Mouse (Mus musculus) MEL (cell line): ENCODE results near the gene Tnfrsf25. TPM values are rescaled to one million over a fixed set of nuclear protein-coding genes. Genes with fewer than 3 reads are reported as not detected.

Experiments used
- DNase-seq: peaks from one replicate; pipeline ENCODE4 v3.0.0; 2011; ENCODE audit warnings: low read depth, low spot score
- H3K27ac ChIP-seq: 2 replicates; pipeline ENCODE4 v1.5.1; 2012; ENCODE audit warnings: low read depth, mild to moderate bottlenecking, control low read depth, low read length, moderate library complexity; ENCODE audit not compliant: control insufficient read depth
- H3K27me3 ChIP-seq, 2 experiments: fragments of 150-350 bp in 1 of 2; sonication (generic) in 1 of 2; 2 replicates each; pipeline ENCODE4 v1.6.1; 2012; ENCODE audit warnings: low read length in 2 of 2, mild to moderate bottlenecking in 2 of 2, improper control_type of control experiment in 1 of 2, moderate library complexity in 1 of 2; ENCODE audit not compliant: insufficient read depth in 2 of 2, control insufficient read depth in 1 of 2
- H3K36me3 ChIP-seq, 2 experiments: 2 replicates each; pipeline ENCODE4 v1.6.1; 2012 to 2014; ENCODE audit warnings: low read length in 2 of 2, improper control_type of control experiment in 1 of 2, inconsistent platforms in 1 of 2, mild to moderate bottlenecking in 1 of 2; ENCODE audit not compliant: insufficient read depth in 2 of 2, control insufficient read depth in 1 of 2
- H3K4me1 ChIP-seq, 2 experiments: fragments of 150-350 bp in 1 of 2; sonication (generic) in 1 of 2; 2 replicates each; pipeline ENCODE4 v1.6.1; 2012; ENCODE audit warnings: low read length in 2 of 2, improper control_type of control experiment in 1 of 2, mild to moderate bottlenecking in 1 of 2; ENCODE audit not compliant: insufficient read depth in 2 of 2, control insufficient read depth in 1 of 2
- H3K4me3 ChIP-seq, 2 experiments: fragments of 150-350 bp in 1 of 2; sonication (generic) in 1 of 2; 2 replicates each; pipeline ENCODE4 v1.5.1; 2012; ENCODE audit warnings: low read depth in 2 of 2, low read length in 2 of 2, mild to moderate bottlenecking in 2 of 2, moderate library complexity in 2 of 2, control low read depth in 1 of 2, improper control_type of control experiment in 1 of 2; ENCODE audit not compliant: control insufficient read depth in 1 of 2, insufficient read depth in 1 of 2
- H3K79me2 ChIP-seq: 2 replicates; pipeline ENCODE4 v1.6.1; 2012; ENCODE audit warnings: mild to moderate bottlenecking, low read length, moderate library complexity; ENCODE audit not compliant: control insufficient read depth, poor library complexity, insufficient read depth
- H3K9ac ChIP-seq: 2 replicates; pipeline ENCODE4 v1.6.1; 2012; ENCODE audit warnings: low read depth, mild to moderate bottlenecking, control low read depth, low read length, moderate library complexity; ENCODE audit not compliant: control insufficient read depth, poor library complexity, severe bottlenecking
- H3K9me3 ChIP-seq: fragments of 150-350 bp; sonication (generic); replicated peaks from 2 replicates; pipeline ENCODE4 v1.6.1; 2012; ENCODE audit warnings: mild to moderate bottlenecking, low read length, improper control_type of control experiment, moderate library complexity; ENCODE audit not compliant: insufficient read depth
- BHLHE40 ChIP-seq: IDR thresholded peaks from 2 replicates; pipeline ENCODE4 v1.6.1; 2012; ENCODE audit warnings: low read depth, mild to moderate bottlenecking, inconsistent platforms, low read length, improper control_type of control experiment, borderline replicate concordance
- CHD1 ChIP-seq: IDR thresholded peaks from 2 replicates; pipeline ENCODE4 v1.6.1; 2012; ENCODE audit warnings: low read depth, mild to moderate bottlenecking, inconsistent platforms, low read length, improper control_type of control experiment
- CHD2 ChIP-seq: IDR thresholded peaks from 2 replicates; pipeline ENCODE4 v1.6.1; 2011; ENCODE audit warnings: low read length, improper control_type of control experiment
- CTCF ChIP-seq, 3 experiments: IDR thresholded peaks in 2 of 3; conservative IDR thresholded peaks in 1 of 3; 2 replicates each; pipeline ENCODE4 v1.5.1; 2011 to 2012; ENCODE audit warnings: low read length in 3 of 3, low read depth in 2 of 3, mild to moderate bottlenecking in 2 of 3, improper control_type of control experiment in 1 of 3, inconsistent platforms in 1 of 3, mixed read lengths in 1 of 3, moderate library complexity in 1 of 3; ENCODE audit not compliant: control insufficient read depth in 1 of 3, insufficient read depth in 1 of 3, poor library complexity in 1 of 3, severe bottlenecking in 1 of 3
- E2F4 ChIP-seq: IDR thresholded peaks from 2 replicates; pipeline ENCODE4 v1.6.1; 2011; ENCODE audit warnings: low read depth, low read length, improper control_type of control experiment, borderline replicate concordance
- GATA1 ChIP-seq: IDR thresholded peaks from 2 replicates; pipeline ENCODE4 v1.6.1; 2011; ENCODE audit warnings: low read depth, low read length, improper control_type of control experiment
- KAT2A ChIP-seq: conservative IDR thresholded peaks from 2 replicates; pipeline ENCODE4 v1.6.1; 2012; ENCODE audit warnings: low read depth, low read length, improper control_type of control experiment, inconsistent platforms
- MAX ChIP-seq: IDR thresholded peaks from 2 replicates; pipeline ENCODE4 v1.6.1; 2011; ENCODE audit warnings: low read length, improper control_type of control experiment
- MYB ChIP-seq: IDR thresholded peaks from 2 replicates; pipeline ENCODE4 v1.6.1; 2011; ENCODE audit warnings: mild to moderate bottlenecking, low read depth, low read length, improper control_type of control experiment
- NELFE ChIP-seq: IDR thresholded peaks from 2 replicates; pipeline ENCODE4 v1.6.1; 2011; ENCODE audit warnings: low read depth, low read length, improper control_type of control experiment
- NRF1 ChIP-seq: IDR thresholded peaks from 2 replicates; pipeline ENCODE4 v1.6.1; 2014; ENCODE audit warnings: low read depth, mild to moderate bottlenecking, inconsistent platforms, low read length, improper control_type of control experiment, moderate library complexity; ENCODE audit not compliant: poor library complexity, insufficient read depth, severe bottlenecking
- POLR2AphosphoS5 ChIP-seq: IDR thresholded peaks from 2 replicates; pipeline ENCODE4 v1.6.1; 2012; ENCODE audit warnings: low read depth, borderline replicate concordance, mild to moderate bottlenecking, inconsistent platforms, low read length, moderate library complexity, mixed read lengths
- RCOR1 ChIP-seq: IDR thresholded peaks from 2 replicates; pipeline ENCODE4 v1.6.1; 2012; ENCODE audit warnings: low read depth, mild to moderate bottlenecking, inconsistent platforms, low read length, improper control_type of control experiment
- SIN3A ChIP-seq: IDR thresholded peaks from 2 replicates; pipeline ENCODE4 v1.6.1; 2012; ENCODE audit warnings: low read length, improper control_type of control experiment, inconsistent platforms
- TAL1 ChIP-seq: IDR thresholded peaks from 2 replicates; pipeline ENCODE4 v1.6.1; 2012; ENCODE audit warnings: mild to moderate bottlenecking, inconsistent platforms, low read length, moderate library complexity, mixed read lengths
- TCF12 ChIP-seq: IDR thresholded peaks from 2 replicates; pipeline ENCODE4 v1.6.1; 2014; ENCODE audit warnings: low read depth, mild to moderate bottlenecking, inconsistent platforms, low read length, improper control_type of control experiment, moderate library complexity
- ZKSCAN1 ChIP-seq: IDR thresholded peaks from 2 replicates; pipeline ENCODE4 v1.6.1; 2012; ENCODE audit warnings: low read depth, mild to moderate bottlenecking, inconsistent platforms, low read length, improper control_type of control experiment, moderate library complexity
- ZMIZ1 ChIP-seq: IDR thresholded peaks from 2 replicates; pipeline ENCODE4 v1.6.1; 2012; ENCODE audit warnings: low read depth, mild to moderate bottlenecking, inconsistent platforms, low read length, improper control_type of control experiment, moderate library complexity
- ZNF384 ChIP-seq: IDR thresholded peaks from 2 replicates; pipeline ENCODE4 v1.6.1; 2012; ENCODE audit warnings: low read depth, mild to moderate bottlenecking, inconsistent platforms, low read length, improper control_type of control experiment
- polyA plus RNA-seq, 2 experiments: library from polyadenylated mRNA; stranded (reverse) in 1 of 2; unstranded in 1 of 2; fragments of >175 nt in 1 of 2; fragments of >200 nt in 1 of 2; gene quantifications; 2 replicates each; pipeline versions ENCODE4 v1.2.1 to v1.2.4; 2012; ENCODE audit warnings: low replicate concordance in 2 of 2, low read depth in 1 of 2; ENCODE audit not compliant: insufficient read length in 2 of 2, insufficient read depth in 1 of 2, missing spikeins in 1 of 2
- total RNA-seq: library from RNA; depleted of rRNA; stranded (reverse); fragments of 300-350 nt; gene quantifications from 2 replicates; pipeline ENCODE4 v1.2.3, GENCODE M21; 2012; rRNA removed

The Tnfrsf25 gene
- 0.49 and 1.1 TPM in 2 replicates for total RNA-seq
- under 1 TPM in 1 of 2 experiments, not detected in 1; 0.97 TPM for polyA plus RNA-seq

- Histone ChIP-seq H3K79me2 (no peaks in the 10 kb centered on the region), H3K4me1 (no peaks in the 10 kb centered on the region), H3K27ac (no peak within 1 kb of the TSS), H3K9me3 (no peaks in the 10 kb centered on the region), H3K4me3 (no peak within 1 kb of the TSS), H3K9ac (no peak within 1 kb of the TSS), H3K27me3 (no peaks in the 10 kb centered on the region), H3K36me3 (no peaks in the 10 kb centered on the region)
- DNase-seq: no peak
- no peak for TF ChIP-seq MYB
These were observed at the start of gene Tnfrsf25 for GRCm38 (mm10) chr4:152115921-152116612. TSS of gene Tnfrsf25 (plus strand) at chr4:152115934.

- Histone ChIP-seq H3K27me3 (no peaks in the 10 kb centered on the region), H3K79me2 (no peaks in the 10 kb centered on the region), H3K36me3 (no peaks in the 10 kb centered on the region), H3K4me1 (no peaks in the 10 kb centered on the region), H3K27ac (no peak overlapping the region), H3K9me3 (no peaks in the 10 kb centered on the region), H3K9ac (no peak overlapping the region), H3K4me3 (no peak overlapping the region)
- no peak for DNase-seq
- TF ChIP-seq SIN3A: no peak
- no peak for TF ChIP-seq GATA1
- TF ChIP-seq CHD2: no peak
These were observed 48.5 kb upstream of the Tnfrsf25 start for GRCm38 (mm10) chr4:152067280-152067679.

GRCm38 (mm10) chr4:152068166-152068724, 47.5 kb upstream of the Tnfrsf25 start:
- Histone ChIP-seq H3K27ac (no peak overlapping the region), H3K4me1 (no peaks in the 10 kb centered on the region), H3K9ac (no peak overlapping the region), H3K4me3 (no peak overlapping the region), H3K79me2 (no peaks in the 10 kb centered on the region), H3K36me3 (no peaks in the 10 kb centered on the region), H3K9me3 (no peaks in the 10 kb centered on the region), H3K27me3 (no peaks in the 10 kb centered on the region)
- TF ChIP-seq CHD2: no peak
- no peak for TF ChIP-seq MYB
- no peak for TF ChIP-seq ZMIZ1
- no peak for DNase-seq

DNA sequence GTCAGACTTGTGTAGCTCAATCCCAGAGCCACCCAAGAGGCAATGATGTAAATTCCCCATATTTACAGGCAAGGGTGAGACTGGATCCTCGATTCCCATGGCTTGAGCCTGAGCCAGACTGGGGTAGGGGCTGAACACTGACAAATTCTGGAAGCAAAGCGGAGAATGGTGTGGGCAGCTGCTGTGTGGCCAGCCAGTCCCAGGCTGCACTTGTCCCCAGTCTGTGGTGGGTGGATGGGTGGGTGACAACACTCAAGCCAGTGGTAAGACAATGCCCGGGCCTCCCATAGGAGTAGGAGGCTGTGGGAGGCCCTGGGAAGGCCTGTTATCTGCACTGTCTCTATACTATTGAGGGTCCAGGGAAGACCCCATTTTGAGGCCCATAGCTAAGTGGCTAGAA, 46.5 kb upstream of the Tnfrsf25 start:
- H3K9ac ChIP-seq: no peak overlapping the region
- H3K27me3 ChIP-seq: no peaks in the 10 kb centered on the region
- H3K4me1 ChIP-seq: no peaks in the 10 kb centered on the region
- no peak for DNase-seq
- H3K36me3 ChIP-seq: no peaks in the 10 kb centered on the region
- H3K79me2 ChIP-seq: no peaks in the 10 kb centered on the region
- no peak overlapping the region for H3K27ac ChIP-seq
- TF ChIP-seq ZKSCAN1 (no peak), CHD2 (no peak), BHLHE40 (no peak), CHD1 (no peak), SIN3A (no peak), TAL1 (no peak), NRF1 (no peak), POLR2AphosphoS5 (no peak), ZNF384 (no peak), NELFE (no peak), KAT2A (no peak), MAX (no peak), TCF12 (no peak), E2F4 (no peak), MYB (no peak), CTCF (IDR thresholded peaks at IDR 0.05 in 2 of 3, conservative IDR thresholded peaks at IDR 0.05 in 1 of 3; ENCODE audit: control insufficient read depth in 1 of 3, insufficient read depth in 1 of 3, low read depth in 2 of 3, low read length in 3 of 3, poor library complexity in 1 of 3, severe bottlenecking in 1 of 3) (no peak), RCOR1 (no peak)
- no peak overlapping the region for H3K4me3 ChIP-seq
- H3K9me3 ChIP-seq: no peaks in the 10 kb centered on the region
